Mouse (Mus musculus) forebrain, embryonic 10.5 days (tissue): ENCODE measurements around the gene Gm9918. TPM values are rescaled to one million over a fixed set of nuclear protein-coding genes. Genes with fewer than 3 reads are reported as not detected.

Experiments
- DNase-seq: peaks from one replicate; pipeline ENCODE4 v3.0.0-alpha.2; 2017; ENCODE audit warnings: low spot score; ENCODE audit errors: extremely low spot score
- H3K27ac ChIP-seq: fragments of 300-500 bp; sonication (generic); 2 replicates; pipeline ENCODE4 v1.5.1; 2016; ENCODE audit warnings: mild to moderate bottlenecking
- H3K27me3 ChIP-seq: fragments of 300-500 bp; sonication (generic); 2 replicates; pipeline ENCODE4 v1.6.1; 2016; ENCODE audit warnings: mild to moderate bottlenecking; ENCODE audit not compliant: poor library complexity, severe bottlenecking
- H3K36me3 ChIP-seq: fragments of 300-500 bp; sonication (generic); replicated peaks from 2 replicates; pipeline ENCODE4 v1.6.1; 2016; ENCODE audit warnings: mild to moderate bottlenecking, moderate library complexity
- H3K4me1 ChIP-seq: fragments of 300-500 bp; sonication (generic); 2 replicates; pipeline ENCODE4 v1.6.1; 2016
- H3K4me3 ChIP-seq: fragments of 300-500 bp; sonication (generic); 2 replicates; pipeline ENCODE4 v1.5.1; 2016; ENCODE audit warnings: mild to moderate bottlenecking, moderate library complexity
- H3K9me3 ChIP-seq: fragments of 300-500 bp; sonication (generic); 2 replicates; pipeline ENCODE4 v1.6.1; 2016; ENCODE audit warnings: mild to moderate bottlenecking, moderate library complexity
- WGBS: fragments of 180-500 bp; shearing (Covaris S2); methylation state at CpG from one replicate; pipeline ENCODE4 v1.1.7; 2016; 5-methylcytosine and 5-hydroxymethylcytosine counted together
- polyA plus RNA-seq: library from polyadenylated mRNA; unstranded; fragments of >200 nt; fragmentation: Nextera tagmentation; extraction: Ambion mirVana; gene quantifications from 2 replicates; pipeline ENCODE4 v1.2.1, GENCODE M21; 2016

Gene Gm9918
- polyA plus RNA-seq, 1 experiment from 2014 or later: 0.48 TPM

DNA sequence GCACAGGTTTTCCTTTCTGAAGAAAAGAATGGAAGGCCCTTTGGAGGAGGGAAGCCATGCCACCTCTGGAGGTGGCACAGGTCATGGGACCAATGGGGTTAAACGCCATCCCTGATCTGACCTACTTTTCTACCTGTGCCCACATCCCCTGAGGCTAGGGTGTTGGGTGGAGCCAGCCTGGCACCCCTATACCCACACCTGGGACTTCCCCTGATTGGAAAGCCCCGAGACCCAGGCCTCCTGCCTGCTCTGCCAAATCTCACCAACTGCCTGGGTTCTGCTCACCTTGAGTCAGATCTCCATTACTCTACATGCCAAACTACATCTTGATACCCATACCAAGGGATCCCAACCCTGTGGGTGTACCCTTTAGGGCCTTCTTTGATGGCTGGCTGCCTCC is 7.3 kb upstream of the Gm9918 start:
- no peak for DNase-seq
- no peaks in the 10 kb centered on the region for H3K36me3 ChIP-seq
- H3K4me1 ChIP-seq: peaks cover 23% of the 10 kb centered on the region
- 86% methylated on average over 2 of the region's 2 CpGs for WGBS
- no peak overlapping the region for H3K4me3 ChIP-seq
- H3K27me3 ChIP-seq: peaks cover 27% of the 10 kb centered on the region
- H3K9me3 ChIP-seq: no peaks in the 10 kb centered on the region
- H3K27ac ChIP-seq: no peak overlapping the region

DNA sequence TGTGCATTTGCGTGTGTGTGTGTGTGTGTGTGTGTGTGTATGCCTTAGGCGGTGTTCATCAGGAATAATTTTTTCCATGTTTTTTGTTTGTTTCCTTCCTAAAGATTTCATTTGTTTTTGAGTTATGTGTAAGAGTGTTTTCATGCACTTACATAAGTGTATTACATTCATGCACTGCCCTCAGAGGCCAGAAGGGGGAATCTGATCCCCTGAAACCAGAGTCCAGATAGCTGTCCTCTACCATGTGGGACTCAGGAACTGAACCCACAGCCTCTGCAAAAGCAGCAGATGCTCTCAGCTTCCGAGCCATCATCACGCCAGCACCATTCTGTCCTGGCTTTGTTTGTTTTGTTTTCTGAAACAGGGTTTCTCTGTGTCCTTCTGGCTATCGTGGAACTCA is 4.8 kb upstream of the Gm9918 start:
- H3K36me3 ChIP-seq: no peaks in the 10 kb centered on the region
- H3K27me3 ChIP-seq: peaks cover 15% of the 10 kb centered on the region
- WGBS: 90% methylated on average over 5 of the region's 5 CpGs
- no peaks in the 10 kb centered on the region for H3K9me3 ChIP-seq
- no peak overlapping the region for H3K27ac ChIP-seq
- DNase-seq: no peak
- H3K4me3 ChIP-seq: no peak overlapping the region
- H3K4me1 ChIP-seq: peaks cover 7% of the 10 kb centered on the region

DNA sequence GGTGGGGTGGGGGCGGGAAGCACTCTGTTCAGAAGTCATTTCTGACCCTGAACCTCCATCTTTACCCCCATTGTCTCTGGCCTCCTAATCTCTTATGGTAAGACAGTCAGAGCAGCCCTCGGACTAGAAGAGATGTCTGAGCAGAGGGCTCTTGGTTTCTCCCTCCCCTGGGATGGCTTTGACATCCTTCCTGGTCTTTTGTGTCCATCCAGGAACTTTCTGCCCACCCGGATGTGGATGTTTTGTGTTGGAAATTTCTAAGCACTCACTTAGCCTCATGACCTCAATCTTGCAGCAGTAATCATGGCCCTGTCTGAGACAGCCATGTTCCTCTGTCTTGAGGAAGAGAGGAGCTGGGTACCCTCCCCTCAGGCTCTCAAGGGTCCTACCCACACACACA is 1.1 kb downstream of the Gm9918 start:
- Histone ChIP-seq H3K4me3 (peak overlapping the region; percentile 39), H3K27me3 (peaks cover 22% of the 10 kb centered on the region), H3K9me3 (no peaks in the 10 kb centered on the region), H3K36me3 (no peaks in the 10 kb centered on the region), H3K4me1 (peaks cover 18% of the 10 kb centered on the region), H3K27ac (peak overlapping the region; percentile 72; the same call in 1 of the 2 replicates)
- 25% methylated on average over 3 of the region's 3 CpGs for WGBS
- no peak for DNase-seq

DNA sequence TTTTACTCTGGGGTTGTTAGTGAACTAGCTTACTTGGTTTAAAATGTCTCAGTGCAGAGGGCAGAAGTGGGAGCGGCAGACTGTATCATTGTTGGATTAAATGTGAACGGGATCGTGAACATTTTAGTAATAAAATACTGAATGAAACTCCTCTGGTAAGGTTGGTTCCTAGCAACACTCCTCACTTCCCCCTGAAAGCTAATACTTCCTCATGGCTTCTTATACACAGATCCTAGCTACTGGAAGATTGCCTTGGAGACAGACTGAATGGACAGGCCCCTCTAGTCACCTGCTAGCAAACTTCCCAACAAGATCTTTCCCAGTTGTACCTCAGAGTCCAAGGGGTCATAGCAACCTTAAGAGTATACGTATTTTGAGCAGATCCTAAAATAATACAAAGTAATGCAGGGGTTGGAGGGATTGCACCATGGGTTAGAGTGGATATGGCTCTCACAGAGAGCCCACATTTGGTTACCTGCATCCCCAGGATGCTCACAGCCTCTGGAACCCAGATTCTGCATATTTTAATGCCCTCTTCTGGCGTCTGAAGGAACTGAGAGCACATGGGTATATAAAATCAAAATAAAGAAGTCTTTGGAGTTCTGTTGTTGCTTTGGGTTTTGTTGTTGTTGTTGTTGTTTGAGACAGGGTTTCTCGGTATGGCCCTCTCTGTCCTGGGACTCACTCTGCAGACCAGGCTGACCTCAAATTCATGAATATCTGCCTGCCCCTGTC is 3.8 kb downstream of the Gm9918 start:
- 74% methylated on average over 6 of the region's 6 CpGs for WGBS
- no peak overlapping the region for H3K4me3 ChIP-seq
- H3K27me3 ChIP-seq: peaks cover 22% of the 10 kb centered on the region
- no peaks in the 10 kb centered on the region for H3K9me3 ChIP-seq
- H3K4me1 ChIP-seq: peaks cover 25% of the 10 kb centered on the region
- H3K36me3 ChIP-seq: no peaks in the 10 kb centered on the region
- DNase-seq: no peak
- no peak overlapping the region for H3K27ac ChIP-seq

DNA sequence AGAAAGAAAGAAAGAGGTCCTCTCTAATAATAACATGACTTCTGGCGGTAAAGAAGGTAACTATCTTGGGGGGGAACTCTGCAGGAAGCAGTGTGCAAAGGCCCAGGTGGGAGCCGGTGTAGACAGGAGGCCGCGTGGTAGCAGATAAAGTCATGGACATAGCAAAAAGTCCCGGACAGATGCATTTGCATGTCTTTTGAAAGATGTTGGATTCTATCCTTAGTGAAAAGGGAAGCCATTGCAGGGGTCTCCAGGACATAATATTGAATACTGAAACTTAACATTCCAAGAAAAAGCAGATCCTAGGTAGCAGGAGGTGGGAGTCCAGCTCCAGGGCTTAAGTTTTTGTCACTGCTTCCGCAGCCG is 8.3 kb downstream of the Gm9918 start:
- WGBS: 34% methylated on average over 7 of the region's 7 CpGs
- H3K9me3 ChIP-seq: no peaks in the 10 kb centered on the region
- H3K4me3 ChIP-seq: peak overlapping the region; percentile 89
- H3K4me1 ChIP-seq: peaks cover 23% of the 10 kb centered on the region
- no peak for DNase-seq
- H3K36me3 ChIP-seq: peaks cover 25% of the 10 kb centered on the region
- no peaks in the 10 kb centered on the region for H3K27me3 ChIP-seq
- peak overlapping the region; percentile 95 for H3K27ac ChIP-seq

DNA sequence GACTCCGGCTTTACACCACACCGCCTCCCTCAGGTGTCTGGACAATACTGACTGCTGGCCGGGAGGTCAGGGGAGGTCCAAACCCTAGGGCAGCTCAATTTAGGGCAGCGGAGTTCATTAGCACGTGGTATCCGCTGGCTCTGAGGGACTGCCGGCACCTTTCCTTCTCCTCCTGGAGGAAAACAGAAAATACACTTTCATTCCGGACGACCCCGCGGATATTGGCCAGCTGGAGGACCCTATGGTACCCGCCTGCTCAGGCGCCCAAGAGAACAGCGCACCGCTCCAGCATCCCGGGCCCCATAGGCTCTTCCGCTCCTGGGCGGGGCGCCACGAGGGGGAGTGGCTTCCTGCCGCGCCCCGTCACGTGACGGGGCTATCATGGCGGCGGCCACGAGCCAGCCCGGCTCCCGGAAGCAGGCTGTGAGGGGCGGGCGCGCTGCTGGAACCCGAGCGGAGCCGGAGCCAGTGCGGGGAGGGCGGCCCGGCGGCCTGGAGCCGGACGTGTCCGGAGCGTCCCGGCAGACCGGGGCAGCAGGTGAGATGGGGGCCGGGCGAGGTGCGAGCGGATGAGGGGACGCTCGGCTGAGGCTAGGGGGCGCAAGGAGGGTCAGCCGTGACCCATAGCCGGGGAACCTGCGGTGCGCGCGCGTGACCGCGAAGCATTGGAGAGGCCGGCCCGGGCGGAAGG is 8.9 kb downstream of the Gm9918 start, which contains the start of gene Mfsd5:
Gene Mfsd5 (plus strand): TSS at position 363 of the 691 bp plus-strand sequence.
- DNase-seq: peak; percentile 87
- Histone ChIP-seq H3K4me3 (peak within 1 kb of the TSS; percentile 89), H3K4me1 (peaks cover 23% of the 10 kb centered on the region), H3K9me3 (no peaks in the 10 kb centered on the region), H3K27ac (peak within 1 kb of the TSS; percentile 95), H3K36me3 (peaks cover 25% of the 10 kb centered on the region), H3K27me3 (no peaks in the 10 kb centered on the region)
- under 1% methylated on average over 65 of the region's 65 CpGs for WGBS

- no peak for DNase-seq
- WGBS: 33% methylated on average over 13 of the region's 13 CpGs
Measured at GRCm38 (mm10) chr15:102279783-102280520, 9.6 kb downstream of the Gm9918 start.

DNA sequence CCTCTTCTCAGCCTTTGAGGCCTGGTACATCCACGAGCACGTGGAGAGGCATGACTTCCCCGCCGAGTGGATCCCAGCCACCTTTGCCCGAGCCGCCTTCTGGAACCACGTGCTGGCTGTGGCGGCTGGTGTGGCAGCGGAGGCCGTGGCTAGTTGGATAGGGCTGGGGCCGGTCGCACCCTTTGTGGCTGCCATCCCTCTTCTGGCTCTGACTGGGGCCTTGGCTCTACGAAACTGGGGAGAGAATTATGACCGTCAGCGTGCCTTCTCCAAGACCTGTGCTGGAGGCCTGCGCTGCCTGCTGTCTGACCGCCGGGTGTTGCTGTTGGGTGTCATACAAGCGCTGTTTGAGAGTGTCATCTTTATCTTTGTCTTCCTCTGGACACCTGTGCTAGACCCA is 10.3 kb downstream of the Gm9918 start:
- DNase-seq: no peak
- Histone ChIP-seq H3K27me3 (no peaks in the 10 kb centered on the region), H3K36me3 (peaks cover 25% of the 10 kb centered on the region), H3K4me1 (peaks cover 25% of the 10 kb centered on the region), H3K4me3 (peak overlapping the region; percentile 89), H3K9me3 (no peaks in the 10 kb centered on the region), H3K27ac (peak overlapping the region; percentile 95; the same call in 1 of the 2 replicates)
- WGBS: 97% methylated on average over 19 of the region's 19 CpGs

More at GRCm38 (mm10) chr15:102279783-102280520, 9.6 kb downstream of the Gm9918 start:
- H3K36me3 ChIP-seq: peaks cover 25% of the 10 kb centered on the region
- peak overlapping the region; percentile 89 for H3K4me3 ChIP-seq
- peaks cover 23% of the 10 kb centered on the region for H3K4me1 ChIP-seq
- H3K27me3 ChIP-seq: no peaks in the 10 kb centered on the region
- H3K9me3 ChIP-seq: no peaks in the 10 kb centered on the region
- H3K27ac ChIP-seq: peak overlapping the region; percentile 95

DNA sequence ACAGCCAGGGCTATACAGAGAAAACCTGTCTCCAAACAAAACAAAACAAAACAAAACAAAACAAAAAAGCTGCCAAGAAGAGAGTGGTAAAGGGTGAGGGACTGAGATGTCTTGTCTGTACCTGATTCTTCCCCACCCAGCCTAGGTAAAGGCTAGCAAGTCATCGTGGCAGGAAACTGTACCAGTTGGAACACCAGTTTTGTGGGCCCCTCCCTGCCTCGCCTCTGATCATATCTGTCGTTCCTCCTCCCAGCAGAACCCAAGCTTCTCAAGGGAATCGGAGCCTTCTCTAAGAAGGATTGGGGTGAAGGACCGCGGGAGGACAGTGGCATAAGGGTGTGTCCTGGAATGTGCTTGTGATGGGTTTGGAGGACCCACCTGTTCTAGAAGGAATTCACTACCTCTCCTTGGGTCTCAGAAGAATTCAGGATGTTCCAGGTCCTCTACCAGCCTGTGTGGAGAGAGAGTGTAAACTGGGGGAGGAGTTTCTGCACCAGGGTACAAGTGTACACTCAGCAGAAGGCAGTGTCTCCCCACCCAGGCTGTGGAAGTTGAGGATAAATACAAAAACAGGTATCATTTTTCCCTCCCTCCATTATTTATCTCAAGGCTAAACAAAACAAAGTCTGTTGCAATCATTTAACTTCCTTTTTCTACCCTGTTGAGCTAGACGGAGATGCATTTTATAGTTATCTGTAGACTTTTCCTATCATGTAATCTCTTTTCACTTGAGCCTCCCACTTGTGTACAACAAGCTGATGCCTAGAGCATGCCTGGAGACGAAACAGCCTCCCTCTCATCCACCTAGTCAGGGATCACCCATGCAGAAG is 12.3 kb downstream of the Gm9918 start:
- H3K4me3 ChIP-seq: no peak overlapping the region
- H3K4me1 ChIP-seq: peaks cover 25% of the 10 kb centered on the region
- H3K27me3 ChIP-seq: no peaks in the 10 kb centered on the region
- H3K27ac ChIP-seq: no peak overlapping the region
- peaks cover 25% of the 10 kb centered on the region for H3K36me3 ChIP-seq
- no peaks in the 10 kb centered on the region for H3K9me3 ChIP-seq
- DNase-seq: no peak
- WGBS: 86% methylated on average over 8 of the region's 8 CpGs

DNA sequence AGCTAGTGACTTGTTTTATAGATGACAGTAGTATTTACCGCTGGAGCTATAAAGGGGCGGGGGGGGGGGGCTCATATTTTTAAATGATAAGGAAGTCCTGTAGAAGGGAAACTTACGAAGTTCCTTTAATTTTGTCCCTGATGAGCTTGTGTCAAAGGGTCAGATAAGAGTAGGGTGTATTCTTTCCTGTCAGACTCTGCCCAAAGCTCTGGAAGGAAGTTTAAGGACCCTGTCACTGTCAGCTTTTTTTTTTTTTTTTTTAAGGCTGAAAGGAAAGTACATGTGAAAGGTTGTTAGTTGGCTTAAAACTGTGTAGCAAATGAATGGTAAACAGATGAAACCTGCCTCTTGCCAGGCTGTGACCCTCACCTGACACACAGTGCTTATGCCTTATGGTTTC is 13.3 kb downstream of the Gm9918 start:
- Histone ChIP-seq H3K27ac (no peak overlapping the region), H3K4me1 (peaks cover 23% of the 10 kb centered on the region), H3K4me3 (no peak overlapping the region), H3K36me3 (peaks cover 25% of the 10 kb centered on the region), H3K9me3 (no peaks in the 10 kb centered on the region), H3K27me3 (no peaks in the 10 kb centered on the region)
- 83% methylated on average over 3 of the region's 3 CpGs for WGBS
- DNase-seq: no peak

GRCm38 (mm10) chr15:102287395-102287794 is 17.0 kb downstream of the Gm9918 start:
- H3K4me3 ChIP-seq: no peak overlapping the region
- H3K27me3 ChIP-seq: no peaks in the 10 kb centered on the region
- no peak for DNase-seq
- H3K9me3 ChIP-seq: no peaks in the 10 kb centered on the region
- H3K36me3 ChIP-seq: peaks cover 5% of the 10 kb centered on the region
- 0 out of 2 replicates have a peak, but pooled peaks cover 2% of the 10 kb centered on the region for H3K4me1 ChIP-seq
- H3K27ac ChIP-seq: no peak overlapping the region
